Mouse (Mus musculus) neural tube, embryonic 11.5 days (tissue): ENCODE results near the gene Ahsa1. TPM values are rescaled to one million over a fixed set of nuclear protein-coding genes. Genes with fewer than 3 reads are reported as not detected.
"Not testable (repeated sequence)": the region's sequence is repeated elsewhere in the genome, so short reads cannot be mapped to it uniquely, and the experiment has no call there.

ENCODE experiments used
- ATAC-seq: fragments of 200-750 bp; cut with Nextera tagmentation; 2 replicates; pipeline ENCODE4 v1.8.0; 2017; ENCODE audit warnings: moderate number of reproducible peaks, mild to moderate bottlenecking, moderate TSS enrichment, moderate library complexity; ENCODE audit not compliant: insufficient read depth, low FRiP score, low TSS enrichment
- DNase-seq: peaks from one replicate; pipeline ENCODE4 v3.0.0-alpha.2; 2015; ENCODE audit warnings: low spot score
- H3K27ac ChIP-seq: fragments of 300-500 bp; sonication (generic); 2 replicates; pipeline ENCODE4 v1.5.1; 2014; ENCODE audit warnings: low read depth, mild to moderate bottlenecking, low read length
- H3K27me3 ChIP-seq: fragments of 300-500 bp; sonication (generic); 2 replicates; pipeline ENCODE4 v1.6.1; 2014; ENCODE audit warnings: mild to moderate bottlenecking, low read length, mixed read lengths; ENCODE audit not compliant: control insufficient read depth, insufficient read depth
- H3K36me3 ChIP-seq: fragments of 300-500 bp; sonication (generic); 2 replicates; pipeline ENCODE4 v1.6.1; 2014; ENCODE audit warnings: mild to moderate bottlenecking, low read length, moderate library complexity, mixed read lengths; ENCODE audit not compliant: control insufficient read depth, insufficient read depth
- H3K4me1 ChIP-seq: fragments of 300-500 bp; sonication (generic); 2 replicates; pipeline ENCODE4 v1.6.1; 2014; ENCODE audit warnings: low read length, mixed read lengths; ENCODE audit not compliant: control insufficient read depth, insufficient read depth
- H3K4me2 ChIP-seq: fragments of 300-500 bp; sonication (generic); 2 replicates; pipeline ENCODE4 v1.6.1; 2014; ENCODE audit warnings: low read depth, mild to moderate bottlenecking, moderate library complexity
- H3K4me3 ChIP-seq: fragments of 300-500 bp; sonication (generic); 2 replicates; pipeline ENCODE4 v1.5.1; 2014; ENCODE audit warnings: low read depth, low read length
- H3K9ac ChIP-seq: fragments of 300-500 bp; sonication (generic); 2 replicates; pipeline ENCODE4 v1.6.1; 2014; ENCODE audit warnings: mild to moderate bottlenecking, low read length
- H3K9me3 ChIP-seq: fragments of 300-500 bp; sonication (generic); 2 replicates; pipeline ENCODE4 v1.6.1; 2016; ENCODE audit warnings: low read length; ENCODE audit not compliant: control insufficient read depth
- WGBS: fragments of 180-500 bp; shearing (Covaris S2); extraction: QIAGEN DNeasy Blood & Tissue Kit; methylation state at CpG from one replicate; pipeline ENCODE4 v1.1.7; 2014; 5-methylcytosine and 5-hydroxymethylcytosine counted together
- polyA plus RNA-seq: library from polyadenylated mRNA; unstranded; fragments of >200 nt; fragmentation: Nextera tagmentation; extraction: Ambion mirVana; gene quantifications from 2 replicates; pipeline ENCODE4 v1.2.1, GENCODE M21; 2014

Ahsa1 gene
- polyA plus RNA-seq, 1 experiment from 2014 or later, result 233 TPM

- Histone ChIP-seq H3K4me3 (no peak overlapping the region), H3K9ac (no peak overlapping the region), H3K4me2 (no peak overlapping the region), H3K9me3 (no peaks in the 10 kb centered on the region), H3K36me3 (no peaks in the 10 kb centered on the region), H3K27me3 (no peaks in the 10 kb centered on the region), H3K4me1 (no peaks in the 10 kb centered on the region), H3K27ac (no peak overlapping the region)
- WGBS, result 95% methylated on average over 5 of the region's 5 CpGs
- no peak for ATAC-seq
- DNase-seq, result no peak
Observed at GRCm38 (mm10) chr12:87289100-87289499, 22.8 kb downstream of the Ahsa1 start.

- no peaks in the 10 kb centered on the region for H3K36me3 ChIP-seq
- H3K27ac ChIP-seq, result no peak overlapping the region
- 74% methylated on average over 6 of the region's 6 CpGs for WGBS
- peaks cover 5% of the 10 kb centered on the region; the same call in 1 of the 2 replicates for H3K27me3 ChIP-seq
- H3K9me3 ChIP-seq, result no peaks in the 10 kb centered on the region
- no peak overlapping the region for H3K4me2 ChIP-seq
- H3K4me3 ChIP-seq, result no peak overlapping the region
- no peak overlapping the region for H3K9ac ChIP-seq
- ATAC-seq (no peak), DNase-seq (no peak)
- H3K4me1 ChIP-seq, result no peaks in the 10 kb centered on the region
Observed at GRCm38 (mm10) chr12:87293934-87294333, 27.7 kb downstream of the Ahsa1 start.

GRCm38 (mm10) chr12:87299037-87299656 is 32.9 kb downstream of the Ahsa1 start:
- Histone ChIP-seq H3K36me3 (no peaks in the 10 kb centered on the region), H3K4me2 (peak overlapping the region; percentile 97), H3K4me1 (no peaks in the 10 kb centered on the region), H3K27ac (no peak overlapping the region), H3K27me3 (peaks cover 22% of the 10 kb centered on the region), H3K9ac (peak overlapping the region; percentile 70), H3K4me3 (peak overlapping the region; percentile 67), H3K9me3 (no peaks in the 10 kb centered on the region)
- DNase-seq (no peak), ATAC-seq (no peak)
- 7% methylated on average over 29 of the region's 29 CpGs for WGBS

GRCm38 (mm10) chr12:87299657-87300440 is 33.6 kb downstream of the Ahsa1 start, which contains the start of gene Ism2:
TSS of gene Ism2 (minus strand) at chr12:87299705.
- ATAC-seq (peak; percentile 79), DNase-seq (peak; percentile 70)
- Histone ChIP-seq H3K4me2 (peak within 1 kb of the TSS; percentile 97), H3K36me3 (no peaks in the 10 kb centered on the region), H3K4me3 (peak within 1 kb of the TSS; percentile 67), H3K27ac (no peak within 1 kb of the TSS), H3K9ac (peak within 1 kb of the TSS; percentile 70), H3K9me3 (no peaks in the 10 kb centered on the region), H3K27me3 (peaks cover 22% of the 10 kb centered on the region), H3K4me1 (no peaks in the 10 kb centered on the region)
- WGBS, result under 1% methylated on average over 84 of the region's 86 CpGs

GRCm38 (mm10) chr12:87300441-87300690 is 34.1 kb downstream of the Ahsa1 start:
- H3K9ac ChIP-seq, result peak overlapping the region; percentile 70; the same call in 1 of the 2 replicates
- WGBS, result under 1% methylated on average over 9 of the region's 9 CpGs
- H3K27me3 ChIP-seq, result peaks cover 22% of the 10 kb centered on the region
- H3K4me1 ChIP-seq, result no peaks in the 10 kb centered on the region
- ATAC-seq (no peak; the same call in 1 of the 2 replicates), DNase-seq (no peak)
- no peak overlapping the region for H3K27ac ChIP-seq
- H3K36me3 ChIP-seq, result no peaks in the 10 kb centered on the region
- H3K4me3 ChIP-seq, result peak overlapping the region; percentile 67
- peak overlapping the region; percentile 97 for H3K4me2 ChIP-seq
- H3K9me3 ChIP-seq, result no peaks in the 10 kb centered on the region

- ATAC-seq, result no peak
- no peak overlapping the region for H3K4me3 ChIP-seq
- H3K27ac ChIP-seq, result no peak overlapping the region
- H3K36me3 ChIP-seq, result no peaks in the 10 kb centered on the region
- no peak overlapping the region for H3K4me2 ChIP-seq
- peaks cover 22% of the 10 kb centered on the region for H3K27me3 ChIP-seq
- no peak overlapping the region for H3K9ac ChIP-seq
- 56% methylated on average over 4 of the region's 4 CpGs for WGBS
- no peaks in the 10 kb centered on the region for H3K4me1 ChIP-seq
- DNase-seq, result no peak
- H3K9me3 ChIP-seq, result no peaks in the 10 kb centered on the region
Observed at GRCm38 (mm10) chr12:87301189-87301588, 34.9 kb downstream of the Ahsa1 start.

- Histone ChIP-seq H3K27ac (no peak overlapping the region), H3K9me3 (no peaks in the 10 kb centered on the region), H3K36me3 (no peaks in the 10 kb centered on the region), H3K4me2 (no peak overlapping the region), H3K27me3 (no peaks in the 10 kb centered on the region), H3K4me3 (no peak overlapping the region), H3K4me1 (no peaks in the 10 kb centered on the region), H3K9ac (no peak overlapping the region)
- ATAC-seq (no peak), DNase-seq (no peak)
- 49% methylated on average over 13 of the region's 13 CpGs for WGBS
Observed at GRCm38 (mm10) chr12:87305767-87306583, 39.7 kb downstream of the Ahsa1 start.

GRCm38 (mm10) chr12:87306584-87306844 is 40.2 kb downstream of the Ahsa1 start:
- not testable (repeated sequence) for H3K4me1 ChIP-seq, H3K36me3 ChIP-seq, H3K27me3 ChIP-seq, H3K4me3 ChIP-seq, H3K9me3 ChIP-seq, H3K4me2 ChIP-seq, ATAC-seq, H3K9ac ChIP-seq, H3K27ac ChIP-seq, DNase-seq
- WGBS, result 85% methylated on average over 4 of the region's 4 CpGs
